Mouse (Mus musculus) C2C12 (cell line): ENCODE measurements at regions not wholly inside any gene's neighbourhood (a gene's known extent, or its start where the extent isn't known, plus 50 kb on each side); places are given as distances from the start of the nearest gene placed in this dataset.
A peak's percentile ranks its signal among the peaks of the same experiment; 100 is the strongest.

ENCODE experiments used
- H3K27me3 ChIP-seq: one replicate; pipeline ENCODE4 v1.6.1; 2011; ENCODE audit not compliant: control insufficient read depth, insufficient read depth, insufficient read length
- H3K36me3 ChIP-seq: one replicate; pipeline ENCODE4 v1.6.1; 2011; ENCODE audit not compliant: control insufficient read depth, insufficient read depth
- H3K4me3 ChIP-seq: one replicate; pipeline ENCODE4 v1.5.1; 2011; ENCODE audit warnings: mild to moderate bottlenecking, control low read depth; ENCODE audit not compliant: poor library complexity, insufficient read depth, severe bottlenecking
- H3K79me2 ChIP-seq: one replicate; pipeline ENCODE4 v1.6.1; 2011; ENCODE audit not compliant: control insufficient read depth, insufficient read depth
- H3K79me3 ChIP-seq: one replicate; pipeline ENCODE4 v1.6.1; 2011; ENCODE audit warnings: low read depth, control low read depth
- H3ac ChIP-seq: one replicate; pipeline ENCODE3; 2011; ENCODE audit warnings: low read depth; ENCODE audit not compliant: control insufficient read depth, insufficient read length
- CEBPB ChIP-seq: IDR thresholded peaks from one replicate; pipeline ENCODE4 v1.6.1; 2011; ENCODE audit warnings: low read depth, mild to moderate bottlenecking, control low read depth, moderate library complexity
- CTCF ChIP-seq: IDR thresholded peaks from one replicate; pipeline ENCODE4 v1.5.1; 2011; ENCODE audit not compliant: control insufficient read depth, insufficient read depth, insufficient read length
- FOSL1 ChIP-seq: IDR thresholded peaks from one replicate; pipeline ENCODE4 v1.8.0; 2011; ENCODE audit warnings: mild to moderate bottlenecking, low read length; ENCODE audit not compliant: poor library complexity, insufficient read depth, severe bottlenecking
- MAX ChIP-seq: IDR thresholded peaks from one replicate; pipeline ENCODE4 v1.6.1; 2011; ENCODE audit warnings: mild to moderate bottlenecking, control low read depth
- MYOD1 ChIP-seq: IDR thresholded peaks from one replicate; pipeline ENCODE4 v1.6.1; 2011; ENCODE audit warnings: low read depth; ENCODE audit not compliant: control insufficient read depth, insufficient read length
- MYOG ChIP-seq: IDR thresholded peaks from one replicate; pipeline ENCODE4 v1.6.1; 2011; ENCODE audit not compliant: control insufficient read depth, insufficient read length; ENCODE audit errors: extremely low read depth
- USF1 ChIP-seq: IDR thresholded peaks from one replicate; pipeline ENCODE4 v1.6.1; 2011; ENCODE audit warnings: low read depth, mild to moderate bottlenecking, control low read depth, moderate library complexity

DNA sequence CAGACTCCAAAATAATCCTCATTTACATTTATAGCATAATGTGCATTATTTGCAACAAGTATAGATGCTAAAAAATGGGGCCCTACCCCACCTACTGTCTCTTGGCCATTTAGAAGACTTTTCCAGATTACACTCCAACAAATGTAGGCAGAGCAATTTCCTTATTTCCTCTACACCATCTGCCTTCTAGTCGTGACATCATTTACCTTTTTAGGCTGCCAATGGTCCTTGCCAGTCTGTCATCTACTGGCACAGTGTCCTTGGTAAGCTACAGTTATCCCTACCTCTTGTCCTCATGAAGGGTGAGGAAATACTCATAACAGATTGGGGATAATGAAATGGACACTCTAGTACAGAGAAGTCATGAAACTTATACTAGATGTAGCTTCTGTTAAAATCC is 491.8 kb upstream of the Pappa start:
- Histone ChIP-seq H3K4me3 (no peak overlapping the region), H3ac (no peak overlapping the region), H3K79me2 (no peaks in the 10 kb centered on the region), H3K27me3 (no peaks in the 10 kb centered on the region), H3K36me3 (no peaks in the 10 kb centered on the region), H3K79me3 (no peaks in the 10 kb centered on the region)
- TF ChIP-seq MYOG (no peak), MYOD1 (no peak), CEBPB (no peak), MAX (no peak), FOSL1 (no peak), CTCF (no peak)

GRCm38 (mm10) chr4:64635256-64635962 is 488.6 kb upstream of the Pappa start:
- Histone ChIP-seq H3ac (no peak overlapping the region), H3K79me2 (no peaks in the 10 kb centered on the region), H3K79me3 (no peaks in the 10 kb centered on the region), H3K36me3 (no peaks in the 10 kb centered on the region), H3K4me3 (no peak overlapping the region), H3K27me3 (no peaks in the 10 kb centered on the region)
- TF ChIP-seq CEBPB (peak; percentile 76), CTCF (no peak), MYOD1 (peak; percentile 47), MYOG (no peak), USF1 (no peak), FOSL1 (peak; percentile 40), MAX (peak; percentile 48)

DNA sequence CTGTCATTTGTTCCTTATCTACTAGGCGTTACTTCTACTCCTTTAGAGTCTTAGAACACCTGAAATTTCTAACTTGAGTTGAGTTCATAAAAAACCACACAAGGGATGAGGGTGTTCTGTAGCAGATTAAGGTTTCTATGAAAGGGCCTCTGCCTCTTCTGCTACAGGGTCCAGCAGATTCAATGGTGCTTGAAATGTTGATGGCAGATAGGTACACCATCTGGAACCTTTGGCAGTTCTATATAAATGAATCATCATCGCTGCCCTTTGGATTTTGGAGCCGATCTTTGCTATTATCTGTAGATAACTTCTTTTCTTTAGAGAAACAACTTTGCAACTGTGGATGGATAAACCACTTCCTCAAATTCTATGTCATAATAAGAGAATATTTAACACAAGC is 483.9 kb upstream of the Pappa start:
- Histone ChIP-seq H3ac (no peak overlapping the region), H3K36me3 (no peaks in the 10 kb centered on the region), H3K79me2 (no peaks in the 10 kb centered on the region), H3K79me3 (no peaks in the 10 kb centered on the region), H3K27me3 (no peaks in the 10 kb centered on the region), H3K4me3 (no peak overlapping the region)
- TF ChIP-seq CTCF (no peak), USF1 (no peak), MYOG (no peak), MYOD1 (no peak), CEBPB (no peak), MAX (no peak), FOSL1 (no peak)

- H3K79me3 ChIP-seq: no peaks in the 10 kb centered on the region
- H3K79me2 ChIP-seq: no peaks in the 10 kb centered on the region
- no peak overlapping the region for H3K4me3 ChIP-seq
- TF ChIP-seq FOSL1: no peak
- no peak for TF ChIP-seq MAX
- TF ChIP-seq CEBPB: no peak
- TF ChIP-seq CTCF: no peak
- TF ChIP-seq MYOG: no peak
- TF ChIP-seq MYOD1: peak; percentile 40
- H3ac ChIP-seq: no peak overlapping the region
- no peaks in the 10 kb centered on the region for H3K27me3 ChIP-seq
- no peaks in the 10 kb centered on the region for H3K36me3 ChIP-seq
These were observed 483.0 kb upstream of the Pappa start for GRCm38 (mm10) chr4:64640976-64641375.

DNA sequence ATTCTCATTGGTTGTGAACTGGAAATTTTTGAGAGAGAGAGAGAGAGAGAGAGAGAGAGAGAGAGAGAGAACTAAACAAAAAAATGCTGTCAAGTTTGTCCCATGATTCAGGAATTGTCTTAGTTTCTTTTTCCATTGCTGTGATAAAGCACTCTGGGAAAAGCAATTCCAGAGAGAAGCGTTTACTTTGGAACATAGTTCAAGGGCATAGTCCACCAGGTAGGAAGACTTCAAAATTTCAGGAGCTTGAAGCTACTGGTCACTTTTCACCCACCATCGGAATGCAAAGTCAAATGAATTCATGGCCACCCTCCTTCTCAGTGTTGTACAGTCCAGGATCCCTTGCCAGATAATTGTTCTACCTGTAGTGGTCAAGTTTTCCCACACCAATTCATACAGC is 478.8 kb upstream of the Pappa start:
- H3K79me3 ChIP-seq: no peaks in the 10 kb centered on the region
- TF ChIP-seq MYOG (no peak), USF1 (no peak), MYOD1 (no peak), CTCF (no peak), FOSL1 (no peak), CEBPB (no peak), MAX (no peak)
- no peak overlapping the region for H3K4me3 ChIP-seq
- no peaks in the 10 kb centered on the region for H3K79me2 ChIP-seq
- no peaks in the 10 kb centered on the region for H3K36me3 ChIP-seq
- no peaks in the 10 kb centered on the region for H3K27me3 ChIP-seq
- H3ac ChIP-seq: no peak overlapping the region
